Mouse (Mus musculus) megakaryocyte, embryonic 14.5 days (primary cell): ENCODE measurements around the gene Cyfip1.

ENCODE experiments used
- FLI1 ChIP-seq: IDR thresholded peaks from 2 replicates; pipeline ENCODE4 v1.6.1; 2012; ENCODE audit warnings: low read length, inconsistent platforms, mixed read lengths
- GATA1 ChIP-seq: IDR thresholded peaks from 3 replicates; pipeline ENCODE4 v1.6.1; 2012; ENCODE audit warnings: mixed read lengths, low read length, inconsistent platforms, borderline replicate concordance

DNA sequence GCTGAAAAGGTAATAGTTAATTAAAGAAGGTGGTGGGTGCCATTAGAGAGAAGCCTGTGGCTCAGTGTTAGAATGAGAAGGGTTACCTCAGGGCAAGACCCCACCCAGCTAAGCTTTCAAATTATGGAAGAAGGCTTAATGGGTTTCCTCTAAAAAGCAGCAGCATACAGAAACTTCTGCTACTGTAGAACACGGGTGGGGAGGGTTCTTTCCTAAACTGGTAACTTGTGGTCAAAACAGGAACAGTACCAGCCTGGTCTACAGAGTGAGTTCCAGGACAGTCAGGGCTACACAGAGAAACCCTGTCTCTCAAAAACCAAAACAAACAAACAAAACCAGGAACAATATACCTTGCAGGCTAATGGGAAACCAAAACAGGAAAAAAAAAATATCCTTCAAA, 127.9 kb downstream of the Cyfip1 start:
- TF ChIP-seq GATA1 (no peak), FLI1 (no peak)
